Mouse (Mus musculus) right cerebral cortex, postnatal 14 days (tissue): ENCODE results near the gene Emp2.
A peak's percentile ranks its signal among the peaks of the same experiment; 100 is the strongest.
"Not testable (repeated sequence)": the region's sequence is repeated elsewhere in the genome, so short reads cannot be mapped to it uniquely, and the experiment has no call there.

Experiments
- DNase-seq: peaks from one replicate; pipeline ENCODE4 v3.0.0; 2022

Gene Emp2

DNA sequence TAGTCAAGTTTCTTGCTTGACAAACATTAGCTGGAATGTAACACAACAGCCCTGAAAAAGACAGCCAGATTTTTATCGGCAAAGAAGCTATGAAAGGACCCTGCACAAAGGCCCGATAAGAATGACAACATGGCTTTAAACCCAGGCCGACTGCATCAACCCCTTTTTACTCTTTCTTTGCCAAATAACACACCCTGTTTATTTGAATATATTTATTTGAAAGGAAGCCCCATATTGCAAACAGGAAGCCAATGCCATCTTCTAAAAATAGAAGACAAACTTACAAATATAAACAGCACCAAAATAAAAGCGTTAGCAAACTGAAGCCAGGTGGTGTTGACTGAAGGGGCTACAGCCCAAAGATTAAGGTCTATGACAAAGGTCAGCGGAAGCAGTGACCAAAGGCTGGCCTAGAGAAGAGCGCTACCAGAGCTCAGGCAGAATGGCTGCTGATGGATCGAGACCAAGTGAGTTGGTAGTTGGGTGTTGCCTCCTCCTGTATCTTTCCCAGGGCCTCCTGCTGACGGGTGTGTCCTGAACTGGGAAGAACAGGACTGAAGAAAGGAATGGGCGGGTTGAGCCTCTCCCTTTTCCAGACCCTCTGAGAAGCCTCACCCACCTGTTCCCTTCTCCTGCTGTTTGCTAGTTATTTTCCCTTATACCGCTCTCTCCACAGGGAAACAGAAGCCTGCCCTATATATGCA, 2.9 kb upstream of the Emp2 start:
- DNase-seq, result no peak

DNA sequence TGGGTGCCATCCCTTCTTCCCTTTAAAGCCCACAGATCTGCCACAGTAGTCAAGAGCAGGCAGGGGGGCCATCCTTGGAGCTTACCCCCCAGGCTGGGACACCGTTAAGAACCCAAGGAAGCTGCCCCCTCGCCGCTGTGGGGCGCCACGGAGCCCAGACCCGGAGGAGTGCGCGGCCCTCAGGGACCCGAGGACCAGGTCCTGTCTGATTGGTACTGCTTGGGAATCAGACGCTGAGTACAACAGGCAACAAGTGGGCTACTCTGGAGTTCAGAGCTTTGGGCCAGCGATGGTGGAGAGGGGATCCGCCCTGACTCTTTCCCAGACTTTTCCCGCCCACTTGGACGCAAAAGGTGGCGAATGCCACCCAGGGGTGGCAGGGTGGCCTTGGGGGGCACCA, 542 bp downstream of the Emp2 start:
- no peak for DNase-seq

DNA sequence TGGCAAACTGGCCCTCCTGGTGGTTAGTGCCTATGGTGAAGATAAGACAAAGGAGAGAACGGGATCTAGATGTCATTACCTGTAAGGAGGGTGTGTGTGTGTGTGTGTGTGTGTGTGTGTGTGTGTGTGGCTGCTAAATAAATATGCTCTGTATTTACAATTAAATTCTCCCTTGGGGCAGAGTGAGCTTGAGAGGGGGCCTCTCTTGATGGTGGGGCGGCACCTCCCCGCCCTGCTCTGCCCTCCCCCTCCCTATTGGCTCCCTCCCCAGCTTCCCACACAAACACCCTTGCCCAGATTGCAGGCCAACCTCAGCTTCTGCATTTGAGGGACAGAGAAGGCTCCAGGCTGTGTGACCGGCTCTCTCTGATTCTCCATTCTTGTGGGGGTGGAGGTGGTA, 1.8 kb downstream of the Emp2 start:
- no peak for DNase-seq

DNA sequence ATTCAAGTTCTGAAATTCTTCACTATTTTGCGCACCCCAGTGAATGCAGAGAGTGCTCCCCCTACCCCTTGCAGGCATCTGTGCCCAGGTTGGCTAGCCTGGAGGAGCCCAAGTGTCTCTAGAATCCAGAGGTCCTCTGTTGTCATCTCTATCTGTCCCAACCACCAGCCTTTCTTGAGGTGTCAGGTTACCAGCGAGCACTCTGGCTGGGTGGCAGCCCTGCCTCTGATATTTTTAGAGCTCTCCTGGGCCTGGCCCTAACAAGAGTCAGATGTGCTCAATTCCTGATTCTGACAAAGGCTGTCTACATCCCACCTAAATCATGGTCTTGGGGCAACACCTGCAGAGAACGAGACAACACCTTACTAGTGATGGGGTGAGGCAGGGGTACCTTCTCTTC, 2.7 kb downstream of the Emp2 start:
- no peak for DNase-seq

DNA sequence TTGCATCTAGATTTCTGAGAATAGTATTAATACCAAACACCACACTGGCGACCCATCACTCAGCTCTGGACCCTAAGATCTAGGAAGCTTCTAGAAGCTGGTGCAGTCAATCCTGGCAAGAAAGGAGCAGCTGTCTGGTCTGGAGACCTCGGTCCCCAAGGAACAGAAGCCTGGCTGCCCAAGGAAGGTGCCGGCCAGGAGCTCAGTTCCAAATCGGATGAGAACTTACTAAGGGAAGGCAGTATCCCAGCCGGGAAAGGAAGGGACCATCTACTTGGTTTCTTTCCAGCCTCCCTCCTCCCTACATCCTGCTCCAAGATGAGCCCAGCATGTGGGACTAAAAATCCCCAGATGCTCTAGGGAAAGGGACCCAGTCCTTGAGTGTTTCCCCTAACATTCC, 3.3 kb downstream of the Emp2 start:
- DNase-seq, result no peak

DNA sequence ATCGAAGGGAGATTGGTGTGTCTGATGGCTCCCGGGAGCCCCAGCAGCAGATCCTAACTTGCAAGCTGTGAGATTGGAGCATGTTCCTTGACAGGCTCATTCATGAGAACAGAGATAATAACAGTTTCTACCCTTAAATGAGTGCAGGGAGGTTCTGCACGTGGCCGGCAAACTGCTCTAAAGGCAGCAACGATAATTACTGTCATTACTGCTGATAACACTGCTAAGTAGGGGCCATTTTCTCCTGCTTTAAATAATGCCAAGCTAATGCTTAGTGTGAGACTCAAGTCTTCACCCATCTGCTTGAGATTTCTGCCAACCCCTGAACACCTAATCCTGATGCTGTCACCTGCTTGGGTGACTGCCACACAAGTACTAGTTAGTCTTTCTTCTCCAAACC, 6.4 kb downstream of the Emp2 start:
- DNase-seq, result no peak

DNA sequence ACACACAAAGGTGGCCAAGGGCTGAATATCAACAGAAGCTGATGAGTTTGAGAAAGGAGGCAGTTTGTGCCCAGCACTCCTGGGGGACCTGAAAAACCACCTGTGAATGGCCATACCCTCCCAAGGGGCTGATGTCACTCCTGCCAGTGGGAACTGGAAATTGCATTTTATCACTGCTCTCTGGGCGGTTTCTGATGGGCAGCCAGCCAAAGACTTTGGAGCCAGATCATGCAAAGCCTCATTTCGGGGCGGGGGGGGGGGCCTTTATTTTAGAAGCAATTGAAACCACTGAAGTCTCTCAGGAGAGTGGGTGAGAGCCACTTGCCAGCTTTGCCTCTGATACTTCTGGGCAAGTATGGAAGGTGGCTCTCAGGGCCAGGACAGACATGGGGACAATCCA, 7.7 kb downstream of the Emp2 start:
- no peak for DNase-seq

DNA sequence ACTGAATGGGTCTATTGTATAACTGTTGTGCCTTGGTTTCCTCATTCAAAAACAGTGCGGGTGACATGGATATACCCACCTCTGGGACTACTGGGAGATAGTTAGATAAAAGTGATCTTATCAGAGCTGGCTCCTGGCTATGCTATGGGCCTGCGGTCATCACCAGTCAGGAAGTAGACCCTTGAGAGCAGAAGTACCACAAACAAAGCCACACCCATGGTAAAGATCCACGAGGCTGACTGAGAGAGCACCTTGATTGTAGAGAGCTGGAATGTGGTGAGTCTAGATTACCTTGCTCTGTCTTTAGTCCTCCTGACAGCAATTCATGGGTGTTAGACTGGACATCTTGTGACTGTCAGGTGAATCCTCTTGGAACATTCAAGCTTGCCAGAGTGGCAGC, 12.4 kb downstream of the Emp2 start:
- DNase-seq, result no peak

DNA sequence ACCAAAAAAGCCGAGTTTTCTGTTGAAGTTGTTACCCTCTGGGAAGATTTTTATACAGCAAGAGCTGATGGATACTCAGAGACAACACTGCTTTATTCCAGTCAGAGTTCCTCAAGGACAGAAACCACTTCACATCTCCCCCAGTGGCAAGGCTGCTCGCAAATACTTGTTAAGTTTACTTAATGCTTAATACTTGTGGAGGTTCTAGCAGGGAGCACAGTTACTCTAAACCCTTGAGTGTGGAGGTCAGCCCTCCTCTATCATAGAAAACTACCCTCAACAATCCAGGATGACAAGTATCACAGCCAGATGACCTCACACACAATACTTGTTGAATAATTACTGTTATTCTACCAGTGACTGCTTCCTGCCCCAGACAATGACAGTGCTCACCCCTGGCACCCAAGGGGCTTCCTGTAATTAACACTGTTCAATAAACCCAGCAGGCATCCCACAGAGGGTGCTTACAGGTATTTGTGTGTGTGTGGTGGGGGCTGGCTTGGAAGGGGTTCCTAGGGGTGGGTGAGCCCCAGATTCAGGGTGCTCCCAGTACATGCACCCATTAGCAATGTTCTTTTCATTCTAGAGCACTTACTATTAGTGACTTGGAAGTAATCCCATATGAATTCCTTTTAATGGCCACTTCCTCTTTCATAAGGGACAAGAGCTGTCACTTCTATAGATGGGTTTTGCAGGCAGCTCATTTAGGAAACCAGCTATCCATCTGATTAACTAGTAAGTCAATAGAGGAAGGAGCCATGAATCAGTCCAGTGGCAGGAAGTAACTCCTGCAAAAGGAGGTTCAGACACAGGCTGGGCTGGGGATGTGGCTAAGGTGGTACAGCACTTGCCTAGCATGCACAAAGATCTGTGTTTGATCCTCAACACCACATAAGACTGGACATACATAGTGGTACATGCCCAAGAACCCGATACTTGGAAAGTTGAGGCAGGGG, 13.3 kb downstream of the Emp2 start:
- no peak for DNase-seq

DNA sequence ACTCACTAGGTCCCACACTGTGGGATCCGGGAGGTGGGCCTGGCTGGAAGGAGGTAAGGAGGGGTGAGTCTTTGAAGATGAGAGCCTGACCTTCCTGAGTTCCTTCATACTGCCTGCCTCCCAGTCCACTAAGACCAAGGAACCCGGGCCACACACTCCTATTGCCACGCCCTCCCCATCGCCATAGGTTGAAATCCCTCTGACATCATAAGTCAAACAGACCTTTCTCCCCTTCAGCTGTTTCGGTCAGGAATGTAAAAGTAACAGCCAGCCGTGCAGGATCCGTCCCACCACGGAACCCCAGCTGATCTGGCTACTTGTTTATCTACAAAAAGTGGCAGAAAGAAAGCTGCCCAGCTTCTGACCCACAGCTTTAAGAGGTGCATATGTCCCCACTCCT, 14.1 kb downstream of the Emp2 start:
- no peak for DNase-seq

DNA sequence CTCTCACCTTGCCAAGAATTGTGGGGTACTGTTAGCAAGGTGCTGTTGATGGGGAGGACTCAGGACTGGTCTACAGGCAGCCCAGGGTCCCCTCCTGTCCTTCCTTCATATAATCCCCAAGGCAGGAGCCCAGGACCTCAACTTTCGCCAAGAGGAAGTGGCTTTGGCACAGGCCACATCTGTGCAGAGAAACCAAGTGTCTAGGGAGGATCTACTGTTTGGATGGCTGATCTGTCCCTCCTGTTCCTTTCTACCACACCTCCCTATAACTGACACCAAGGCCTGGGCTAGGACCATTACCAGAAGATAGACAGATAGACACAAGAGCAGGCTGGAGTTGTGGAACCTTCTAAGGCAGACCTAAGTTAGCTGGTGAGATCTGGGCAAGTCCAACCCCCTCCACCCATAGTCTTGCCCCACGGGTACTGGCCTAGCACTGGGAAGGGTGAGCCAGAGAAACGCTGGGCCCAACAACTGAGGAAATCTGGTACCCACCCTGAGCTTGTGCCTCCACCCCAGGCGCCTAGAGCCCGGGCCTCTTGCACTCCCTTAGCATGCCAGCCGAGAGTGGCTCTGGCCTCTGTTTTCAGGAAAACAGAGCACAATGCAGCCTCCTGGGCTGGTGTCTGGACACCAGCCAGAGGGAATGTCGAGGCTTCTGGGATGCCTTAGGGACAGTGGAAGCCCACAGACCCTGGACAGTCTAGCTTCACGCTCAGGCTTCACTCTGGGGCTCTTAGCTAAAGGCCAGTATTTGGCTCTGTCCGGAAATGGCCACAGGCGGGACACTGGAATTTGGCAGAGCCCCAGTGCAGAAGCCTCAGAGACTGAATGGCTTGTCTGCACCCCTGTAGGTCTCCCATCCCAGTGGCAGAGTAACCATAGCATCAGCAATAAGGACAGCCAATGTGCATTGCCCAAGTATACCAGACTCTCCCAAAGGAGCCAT, 15.8 kb downstream of the Emp2 start:
- DNase-seq, result no peak

DNA sequence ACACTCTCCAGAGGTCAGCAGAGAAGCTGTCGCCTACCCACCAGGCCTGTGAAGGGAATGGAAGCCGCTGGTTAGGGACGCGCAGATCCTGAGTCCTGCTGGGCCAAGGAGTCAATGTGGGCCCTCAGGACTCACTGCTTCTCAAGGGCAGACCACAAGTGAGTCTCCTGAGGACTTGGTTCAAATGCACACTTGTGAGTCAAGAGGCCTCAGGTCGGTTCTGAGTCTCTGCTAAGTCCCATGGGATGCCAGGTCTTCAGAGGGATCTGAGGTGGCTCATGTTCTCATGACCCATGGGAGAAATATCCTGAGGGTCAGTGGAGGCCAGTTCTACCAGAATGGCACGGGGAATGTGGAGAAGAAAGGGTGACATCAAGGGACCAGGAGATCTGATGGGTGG, 25.7 kb downstream of the Emp2 start:
- DNase-seq, result no peak

DNA sequence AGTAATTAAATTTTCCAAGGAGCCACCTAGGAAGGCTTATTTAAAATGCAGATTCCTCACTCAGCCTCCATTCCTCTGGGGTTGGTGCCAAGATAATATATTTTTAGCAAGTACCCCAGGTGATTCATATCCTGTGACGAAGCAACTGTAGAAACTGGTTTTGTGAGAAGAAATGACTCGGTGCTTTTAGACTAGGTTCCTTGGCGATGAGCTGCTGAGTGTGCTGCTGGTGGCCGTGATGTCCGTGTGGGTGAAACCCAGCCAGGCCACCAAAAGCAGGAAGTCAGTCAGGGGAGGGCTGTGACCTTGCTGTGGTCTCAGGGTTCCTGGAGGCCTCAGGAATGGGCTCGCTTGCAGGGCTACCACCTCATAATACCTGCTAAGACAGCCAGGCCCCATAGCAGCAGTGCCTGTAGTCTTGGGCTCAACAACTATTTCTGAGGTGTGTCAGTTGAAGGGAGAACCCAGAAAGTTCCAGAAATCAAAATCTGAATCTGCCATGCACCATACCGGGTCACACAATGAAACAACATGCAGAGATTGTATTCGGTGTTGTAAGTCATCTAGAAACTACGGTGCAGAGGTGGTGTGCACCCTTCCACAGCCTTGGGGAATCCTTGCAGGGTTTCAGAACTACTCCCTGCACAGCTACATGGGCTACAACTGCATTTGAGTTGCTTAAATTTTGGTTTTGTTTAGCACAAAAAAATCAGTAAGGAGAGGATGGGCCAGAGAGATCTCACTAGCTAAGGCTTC, 27.1 kb downstream of the Emp2 start:
- no peak for DNase-seq

DNA sequence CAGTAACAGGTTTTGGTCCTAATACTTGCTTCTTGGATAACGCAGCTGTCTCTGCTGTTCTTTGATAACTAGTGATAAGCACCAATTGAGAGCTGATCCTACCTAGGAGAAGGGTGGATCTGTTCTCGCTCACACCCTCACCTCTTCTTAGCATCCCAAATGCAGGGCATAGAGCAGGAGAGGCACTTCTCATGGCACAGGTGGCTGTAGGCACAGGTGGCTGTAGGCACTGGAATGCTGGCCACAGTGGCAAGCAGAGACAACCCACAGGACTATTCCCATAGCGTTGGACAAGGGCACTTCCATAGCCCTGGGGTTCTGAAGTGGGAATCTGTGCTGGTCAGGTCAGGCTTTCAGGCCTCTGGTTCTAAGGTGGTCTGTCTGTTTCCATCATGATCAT, 31.9 kb downstream of the Emp2 start:
- no peak for DNase-seq

DNA sequence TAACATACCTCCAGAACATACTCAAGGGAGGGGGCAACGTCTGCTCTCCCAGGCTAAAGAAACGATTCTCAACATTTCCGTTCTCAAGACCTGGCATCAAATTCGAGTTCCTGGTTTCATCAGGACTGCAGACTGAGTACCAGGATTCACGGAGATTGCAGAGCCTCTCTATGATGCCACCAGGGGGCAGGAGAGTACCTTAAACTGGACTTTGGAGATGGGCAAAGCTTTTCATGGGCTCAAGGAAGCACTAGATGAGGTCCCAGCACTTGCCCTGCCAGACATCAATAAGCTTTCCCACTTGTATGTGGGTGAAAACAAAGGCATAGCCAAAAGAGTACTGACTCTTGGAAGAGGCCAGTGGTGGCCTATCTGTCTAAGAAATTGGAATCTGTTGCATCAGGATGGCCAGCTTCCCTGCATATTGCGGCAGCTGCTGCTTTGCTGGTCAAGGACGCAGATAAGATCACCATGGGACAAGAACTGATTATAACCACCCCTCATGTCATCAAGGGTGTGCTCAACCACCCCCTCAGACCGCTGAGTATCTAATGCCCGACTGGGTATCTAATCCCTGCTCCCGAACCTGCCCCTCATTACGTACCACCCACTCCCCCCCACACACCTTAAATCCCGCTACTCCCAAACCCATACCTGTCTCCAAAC, 33.3 kb downstream of the Emp2 start:
- peak; percentile 84 for DNase-seq

DNA sequence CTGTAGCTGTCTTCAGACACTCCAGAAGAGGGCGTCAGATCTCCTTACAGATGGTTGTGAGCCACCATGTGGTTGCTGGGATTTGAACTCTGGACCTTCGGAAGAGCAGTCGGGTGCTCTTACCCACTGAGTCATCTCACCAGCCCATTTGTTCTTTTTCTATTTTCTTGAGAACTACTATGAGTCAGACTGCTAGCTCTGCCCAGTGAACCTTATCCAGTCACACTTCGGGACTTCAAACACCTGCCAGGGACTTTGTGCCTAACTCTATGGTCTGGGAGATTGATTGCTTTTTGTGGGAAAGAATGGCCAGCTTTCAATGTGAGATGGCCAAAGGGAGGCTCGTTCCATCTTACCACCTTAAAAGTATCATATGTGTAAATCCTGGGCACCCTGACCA, 37.0 kb downstream of the Emp2 start:
- DNase-seq, result not testable (repeated sequence)

DNA sequence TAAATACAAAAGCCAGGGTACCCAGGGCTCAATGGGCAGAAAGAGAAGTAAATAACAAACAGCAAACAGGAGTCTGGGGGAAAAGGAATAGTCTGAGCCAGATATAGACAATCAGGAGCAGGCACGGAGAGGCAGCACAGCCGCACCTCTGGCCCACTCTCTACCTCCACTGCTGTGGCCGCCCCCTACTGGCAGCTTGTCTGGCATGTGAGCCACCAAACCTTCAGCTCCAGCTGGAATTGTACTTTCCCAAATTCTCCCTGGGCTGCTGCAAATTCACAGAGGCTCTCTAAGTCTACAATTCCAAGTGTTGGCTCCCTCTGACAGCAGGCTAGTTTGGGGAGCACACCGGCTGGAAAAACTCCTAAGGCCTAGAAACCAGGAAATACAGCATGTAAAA, 39.3 kb downstream of the Emp2 start:
- no peak for DNase-seq

DNA sequence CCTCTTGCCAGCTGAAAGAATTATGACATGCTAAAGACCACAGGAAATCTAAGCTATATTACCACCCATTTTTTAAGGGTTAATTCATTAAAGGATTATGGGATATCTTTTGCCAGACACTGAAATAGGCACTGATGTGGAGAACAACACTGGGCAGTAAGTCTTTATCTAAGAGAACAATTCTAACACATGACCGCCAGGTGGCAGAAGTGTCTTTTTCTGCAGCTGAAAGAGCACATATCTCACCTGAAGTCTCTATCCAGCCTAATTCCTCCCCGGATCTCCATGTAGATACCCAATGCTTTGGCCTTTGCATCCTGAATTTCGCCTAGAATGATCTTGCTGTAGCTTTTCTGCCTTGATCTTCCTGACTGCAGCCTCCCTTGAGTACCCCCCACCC, 41.5 kb downstream of the Emp2 start:
- peak; percentile 74 for DNase-seq

DNA sequence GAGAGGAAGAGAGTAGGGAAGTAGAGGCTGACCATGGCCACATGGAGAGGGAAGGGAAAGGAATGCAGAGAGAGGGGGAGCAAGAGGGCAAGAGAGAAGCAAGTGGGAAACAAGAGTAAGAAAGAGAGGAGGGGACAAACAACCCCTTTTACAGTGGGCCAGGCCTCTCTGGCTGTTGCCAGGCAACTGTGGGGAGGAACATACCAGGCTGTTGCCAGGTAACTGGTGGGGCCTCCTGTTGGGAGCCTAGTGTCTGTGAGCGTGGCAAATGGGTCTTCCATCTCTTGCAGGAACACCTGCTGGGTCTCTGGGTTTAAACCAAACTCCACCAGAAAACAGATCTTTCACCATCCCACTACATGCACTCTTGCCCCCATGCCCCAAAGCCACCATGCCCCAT, 59.8 kb downstream of the Emp2 start:
- DNase-seq, result no peak

DNA sequence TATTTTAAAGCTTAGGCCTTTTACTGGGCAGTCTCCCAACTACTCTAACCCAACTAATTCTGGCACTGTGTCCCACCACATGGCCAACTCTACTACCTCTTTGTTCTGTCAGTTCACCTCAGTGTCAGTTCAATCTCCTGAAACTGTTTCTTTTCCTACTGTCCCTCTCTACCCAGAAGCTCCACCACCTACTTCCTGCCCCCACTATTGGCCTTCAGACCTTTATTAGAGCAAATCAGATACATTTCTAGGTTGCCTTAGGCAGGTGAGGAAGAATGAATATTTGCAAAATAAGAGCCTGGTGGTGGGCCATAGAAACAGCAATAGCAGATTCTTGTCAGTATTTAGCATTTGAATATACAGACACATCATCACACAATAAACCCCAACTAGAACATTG, 77.2 kb downstream of the Emp2 start:
- DNase-seq, result no peak
